Mouse (Mus musculus): ENCODE data around the gene Abhd11.

DNA sequence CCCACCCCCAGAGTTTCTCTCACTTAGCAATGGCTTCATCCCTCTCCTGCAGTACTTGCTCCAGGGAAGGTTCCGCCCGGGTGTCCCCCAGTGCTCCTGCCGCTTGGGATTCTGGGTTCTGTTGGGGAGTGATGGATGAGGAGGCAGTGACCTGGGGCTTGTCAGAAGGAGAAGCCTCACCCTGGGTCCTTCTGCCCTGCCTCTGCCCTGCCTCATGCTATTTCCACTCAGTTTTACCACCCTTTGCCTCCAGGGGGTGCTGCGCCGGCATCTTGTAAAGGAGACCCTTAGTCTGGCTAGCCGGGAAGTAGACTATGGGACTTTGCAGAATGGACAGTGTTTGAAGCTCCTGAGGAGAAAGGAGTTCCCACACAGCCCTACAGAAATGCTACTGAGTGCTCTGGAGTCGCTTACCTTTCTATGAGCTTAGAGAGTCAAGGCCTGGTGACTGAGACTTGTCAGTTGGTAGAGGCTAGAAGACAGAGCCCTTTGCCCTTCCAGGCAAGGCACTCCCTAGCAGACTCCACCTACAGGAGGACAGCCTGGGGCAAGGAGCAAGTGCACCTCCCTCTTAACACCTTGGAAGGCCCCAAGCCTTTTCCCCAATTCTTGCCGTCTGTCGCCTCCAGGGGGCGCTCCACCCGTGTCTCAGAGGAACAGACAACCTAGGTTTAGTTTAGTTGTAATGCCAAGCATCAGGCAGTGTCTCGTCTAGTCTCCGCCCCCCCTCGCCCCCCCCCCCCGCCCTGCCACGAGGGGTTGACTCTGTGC is 3.9 kb downstream of the Abhd11 start:
- TF ChIP-seq CTCF (IDR thresholded peaks at IDR 0.05; ENCODE audit: low read depth, low read length) (peak; percentile 63; the same call in 1 of the 2 replicates), GATA1 (IDR thresholded peaks at IDR 0.05; ENCODE audit: borderline replicate concordance, low read length) (no peak), POLR2AphosphoS5 (IDR thresholded peaks at IDR 0.05; ENCODE audit: insufficient replicate concordance, low read depth, low read length) (no peak), TAL1 (conservative IDR thresholded peaks at IDR 0.05; ENCODE audit: low read depth, low read length) (no peak), GATA2 (IDR thresholded peaks at IDR 0.05; ENCODE audit: borderline replicate concordance, low read depth, low read length) (no peak)
